Mouse (Mus musculus): ENCODE results near the gene Slc47a1.

Slc47a1 gene

DNA sequence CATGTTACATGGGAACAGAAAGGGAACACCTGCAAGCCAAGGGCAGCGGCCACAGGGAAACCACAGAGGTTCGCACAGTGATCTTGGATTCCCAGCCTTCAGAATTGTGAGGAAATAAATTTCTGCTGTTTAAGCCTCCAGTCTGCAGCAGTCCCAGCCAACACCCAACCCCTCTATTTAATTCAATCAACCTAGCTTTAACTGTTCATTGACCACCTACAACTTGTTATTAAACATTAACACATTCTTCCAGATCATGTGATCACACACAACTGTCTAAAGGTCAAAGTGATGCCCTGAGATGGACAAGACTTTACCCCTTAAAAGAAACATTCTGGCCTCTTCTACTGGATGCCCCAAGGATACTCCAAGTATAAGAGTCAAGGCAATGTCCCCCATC, 9.5 kb downstream of the Slc47a1 start:
- DNase-seq (ENCODE audit: low spot score in 2 of 2), result no peak

GRCm38 (mm10) chr11:61366517-61367273, 11.4 kb downstream of the Slc47a1 start:
- no peak for DNase-seq (ENCODE audit: low spot score in 2 of 2)

DNA sequence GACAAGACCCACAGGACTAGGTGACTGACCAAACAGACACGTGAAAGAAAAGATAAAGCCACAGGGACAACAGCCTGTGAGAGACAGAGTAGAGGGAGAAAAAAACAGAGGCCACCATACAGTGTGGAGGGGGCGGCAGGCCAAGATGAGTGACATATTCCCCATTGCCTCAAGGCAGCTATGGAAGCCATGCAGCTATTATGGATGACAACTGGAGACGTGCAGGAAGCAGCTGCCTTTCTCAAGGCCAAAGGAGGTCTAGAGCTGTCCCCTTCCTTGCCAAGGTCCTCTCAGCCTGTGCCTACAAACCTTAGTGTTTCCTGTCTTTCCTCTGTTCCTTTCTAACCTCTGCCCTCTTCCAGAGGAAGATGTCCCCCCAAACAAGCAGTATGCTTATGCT, 12.2 kb downstream of the Slc47a1 start:
- no peak for DNase-seq (ENCODE audit: low spot score in 2 of 2)

- DNase-seq (ENCODE audit: low spot score in 2 of 2), result no peak
These were observed 14.0 kb downstream of the Slc47a1 start for GRCm38 (mm10) chr11:61364096-61364495.

DNA sequence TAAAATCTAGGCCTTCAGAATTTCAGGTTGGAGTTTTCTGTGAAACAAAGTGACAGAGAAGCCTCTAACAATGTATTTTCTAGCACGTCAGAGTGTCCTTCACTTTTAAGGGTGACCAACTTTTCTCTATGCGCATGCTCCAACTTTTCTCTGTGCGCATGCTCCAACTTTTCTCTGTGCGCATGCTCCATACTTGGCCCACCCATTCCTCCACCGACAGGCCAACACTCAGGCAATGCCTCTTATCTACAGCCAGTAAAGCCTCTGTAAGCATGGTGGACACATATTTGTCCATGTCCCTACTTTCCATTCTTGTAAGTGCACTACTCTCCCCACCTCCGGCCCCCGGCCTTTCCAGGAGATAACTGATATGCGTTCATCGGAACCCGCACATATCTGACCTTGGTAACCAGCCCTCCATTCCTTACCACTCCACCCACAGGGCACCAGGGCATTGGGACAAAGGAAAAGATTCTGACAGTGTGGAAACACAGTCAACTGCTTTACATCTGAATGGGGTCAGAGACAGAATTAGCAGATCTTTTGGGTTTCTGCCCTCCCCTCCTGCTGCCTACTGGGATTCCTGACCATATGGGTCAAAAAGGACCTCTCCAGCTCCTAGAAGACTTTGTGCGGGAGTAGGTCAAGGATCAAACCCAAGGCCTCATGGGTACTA, 16.5 kb downstream of the Slc47a1 start:
- no peak for DNase-seq (ENCODE audit: low spot score in 2 of 2)

- DNase-seq (ENCODE audit: low spot score in 2 of 2), result no peak
These were observed 21.5 kb downstream of the Slc47a1 start for GRCm38 (mm10) chr11:61356600-61356999.

- DNase-seq (ENCODE audit: low spot score in 2 of 2), result no peak
These were observed 22.0 kb downstream of the Slc47a1 start for GRCm38 (mm10) chr11:61356111-61356510.

DNA sequence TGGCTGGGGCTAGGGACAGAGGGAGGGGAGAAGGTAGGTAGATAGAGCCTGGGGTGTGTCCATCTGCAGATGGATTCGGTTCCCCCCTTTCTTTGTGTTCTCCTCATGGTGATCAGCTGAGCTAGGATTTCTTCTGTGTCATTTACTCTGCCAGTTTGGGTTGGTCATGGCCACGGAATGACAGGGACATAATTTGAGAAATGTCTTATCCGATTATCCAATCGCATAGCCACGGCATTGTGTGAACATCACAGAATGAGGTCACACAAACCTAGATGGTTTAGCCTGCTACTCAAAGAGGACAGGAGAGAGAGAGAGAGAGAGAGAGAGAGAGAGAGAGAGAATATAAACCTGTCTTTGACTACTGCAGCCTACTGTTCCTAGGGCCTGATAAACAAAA, 22.8 kb downstream of the Slc47a1 start:
- DNase-seq (ENCODE audit: low spot score in 2 of 2), result no peak

- no peak for DNase-seq (ENCODE audit: low spot score in 2 of 2)
These were observed 23.8 kb downstream of the Slc47a1 start for GRCm38 (mm10) chr11:61354346-61354745.

GRCm38 (mm10) chr11:61353038-61353437, 25.1 kb downstream of the Slc47a1 start:
- no peak for DNase-seq (ENCODE audit: low spot score in 2 of 2)

GRCm38 (mm10) chr11:61352138-61352651, 25.9 kb downstream of the Slc47a1 start:
- DNase-seq (ENCODE audit: low spot score in 2 of 2), result no peak

DNA sequence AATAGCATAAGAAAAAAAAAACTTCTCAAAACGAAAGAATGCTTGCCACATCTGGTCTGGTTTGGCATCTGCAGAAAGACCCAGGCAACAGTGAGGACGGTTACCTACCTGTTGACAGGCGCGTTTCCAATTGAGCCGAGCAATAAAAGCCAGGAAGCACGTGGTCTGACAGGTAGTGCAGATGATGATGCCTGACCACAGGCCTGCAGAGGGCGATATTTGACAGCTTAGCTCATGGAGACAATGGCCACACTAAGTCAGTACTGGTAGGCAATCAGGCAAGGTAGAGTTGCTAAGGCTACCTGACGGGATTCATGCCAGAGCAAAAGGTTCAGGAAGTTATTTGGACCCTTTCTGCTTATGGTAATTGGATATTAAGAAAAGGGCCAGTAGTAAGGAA, 28.8 kb downstream of the Slc47a1 start:
- peak; percentile 37 to 56 for DNase-seq (ENCODE audit: low spot score in 2 of 2)

GRCm38 (mm10) chr11:61346133-61346532, 32.0 kb downstream of the Slc47a1 start:
- DNase-seq (ENCODE audit: low spot score in 2 of 2), result no peak

DNA sequence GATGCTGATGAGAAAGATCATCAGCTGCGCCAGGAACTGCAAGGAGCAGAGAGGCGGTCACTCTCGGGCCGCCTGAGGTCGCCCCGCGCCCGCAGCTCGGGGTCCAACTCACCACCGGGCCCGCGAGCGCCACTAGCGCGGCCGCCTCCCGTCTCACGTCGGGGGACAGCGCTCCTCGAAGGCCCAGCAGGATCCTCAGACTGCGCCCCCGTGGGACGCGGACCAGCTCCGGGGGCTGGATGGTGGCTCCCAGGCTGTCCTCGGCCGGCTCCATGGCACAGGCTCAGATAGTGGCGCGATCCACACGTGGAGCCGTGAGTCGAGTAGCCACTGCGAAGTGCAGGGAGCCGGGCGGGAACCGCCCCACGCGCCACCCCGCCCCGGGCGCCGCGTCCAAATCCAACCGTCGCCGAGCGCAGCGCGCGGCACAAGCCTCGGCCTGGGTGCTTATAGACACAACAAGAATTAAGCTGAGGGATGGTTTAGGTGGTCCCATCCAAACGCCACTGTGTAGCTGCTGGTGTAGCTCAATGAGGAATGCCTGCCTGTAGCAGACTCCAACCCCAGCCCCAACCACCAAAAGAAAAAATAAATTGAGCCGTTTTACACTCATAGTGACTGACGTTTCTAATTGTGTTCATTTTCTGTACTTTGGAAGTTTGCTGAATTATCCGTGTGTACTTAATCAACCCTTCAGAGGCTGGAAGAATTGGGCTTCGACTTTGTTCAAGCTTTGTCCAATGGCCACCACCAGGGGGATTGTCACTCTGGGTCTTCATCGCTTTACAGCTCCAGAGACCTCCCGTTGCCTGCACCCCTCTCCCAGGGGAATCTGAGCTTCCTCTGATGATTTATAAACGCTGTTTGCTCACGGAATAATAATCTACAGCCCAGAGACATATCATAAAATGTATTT, 35.4 kb downstream of the Slc47a1 start, which contains the start of gene Slc47a2:
Gene Slc47a2 (minus strand): TSS at position 356 of the 916 bp plus-strand sequence.
- DNase-seq (ENCODE audit: low spot score in 2 of 2), result no peak

GRCm38 (mm10) chr11:61341971-61342370, 36.2 kb downstream of the Slc47a1 start:
- DNase-seq (ENCODE audit: low spot score in 2 of 2), result no peak

- no peak for DNase-seq (ENCODE audit: low spot score in 2 of 2)
These were observed 36.9 kb downstream of the Slc47a1 start for GRCm38 (mm10) chr11:61341233-61341632.

DNA sequence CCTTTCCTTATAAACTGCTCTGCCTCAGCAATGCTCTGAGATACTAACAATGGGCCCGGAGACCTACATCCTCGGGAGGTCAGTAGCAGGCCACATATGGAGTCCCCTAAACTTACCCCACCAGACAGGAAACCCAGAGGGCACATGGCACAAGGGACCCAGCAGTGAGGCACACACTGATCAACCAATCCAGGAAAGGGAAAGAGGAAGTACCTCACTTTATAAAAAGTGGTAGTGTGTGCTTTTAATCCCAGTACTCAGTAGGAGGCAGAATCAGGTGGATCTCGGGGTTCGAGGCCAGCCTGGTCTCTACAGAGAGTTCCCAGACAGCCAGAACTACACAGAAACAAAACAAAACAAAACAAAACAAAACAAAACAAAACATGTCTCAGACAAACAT, 37.8 kb downstream of the Slc47a1 start:
- no peak for DNase-seq (ENCODE audit: low spot score in 2 of 2)

GRCm38 (mm10) chr11:61337586-61337985, 40.6 kb downstream of the Slc47a1 start:
- DNase-seq (ENCODE audit: low spot score in 2 of 2), result no peak

DNA sequence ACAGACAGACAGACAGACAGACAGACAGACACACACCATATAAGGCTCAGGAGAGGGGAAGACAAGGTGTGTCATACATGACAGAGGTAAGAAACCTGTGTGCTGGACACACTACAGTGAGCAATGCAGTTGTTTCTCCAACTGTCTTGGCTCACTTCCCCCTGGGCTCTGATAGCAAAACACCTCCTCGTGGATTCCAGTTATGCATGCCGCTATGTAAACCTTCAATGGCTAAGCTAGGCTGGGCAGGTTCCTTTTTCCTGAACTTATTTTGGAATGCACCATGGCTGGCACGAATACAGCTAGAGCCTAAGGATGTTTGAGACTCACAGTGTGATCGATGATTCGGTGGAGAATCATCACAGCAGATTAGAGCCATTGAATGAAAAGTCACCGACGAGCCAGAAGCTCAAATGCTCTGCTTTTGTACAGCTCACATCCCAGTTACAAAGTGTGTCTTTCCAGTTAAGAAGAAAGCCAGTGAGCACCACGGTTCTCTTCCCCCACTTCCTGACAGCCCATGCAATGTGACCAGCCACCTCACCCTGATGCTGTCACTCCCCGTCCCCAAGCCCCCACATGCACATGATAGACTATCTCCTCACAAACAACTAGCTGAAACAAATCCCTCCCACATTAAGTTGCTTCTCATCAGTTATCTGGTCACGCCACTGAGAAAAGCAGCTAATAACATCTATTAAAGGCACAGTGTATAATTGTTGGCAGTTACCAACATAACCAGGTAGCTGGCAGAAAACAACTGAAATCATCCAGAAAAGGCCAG, 57.0 kb downstream of the Slc47a1 start:
- no peak for DNase-seq (ENCODE audit: low spot score in 2 of 2)

GRCm38 (mm10) chr11:61319923-61320567, 58.1 kb downstream of the Slc47a1 start:
- DNase-seq (ENCODE audit: low spot score in 2 of 2), result no peak

All from spleen, postnatal 14 days (tissue).